Mouse (Mus musculus) midbrain, postnatal 0 days (tissue): ENCODE results near the gene Olfr1197. TPM values are rescaled to one million over a fixed set of nuclear protein-coding genes. Genes with fewer than 3 reads are reported as not detected.

ENCODE experiments used
- ATAC-seq: fragments of 200-750 bp; cut with Nextera tagmentation; 2 replicates; pipeline ENCODE4 v1.8.0; 2017; ENCODE audit warnings: moderate number of reproducible peaks, mild to moderate bottlenecking, moderate TSS enrichment, moderate library complexity; ENCODE audit not compliant: low FRiP score
- DNase-seq: peaks from one replicate; pipeline ENCODE4 v3.0.0-alpha.2; 2015; ENCODE audit warnings: low spot score
- H3K27ac ChIP-seq: fragments of 300-500 bp; sonication (generic); 2 replicates; pipeline ENCODE4 v1.5.1; 2014; ENCODE audit warnings: low read depth, mild to moderate bottlenecking, low read length, mixed read lengths
- H3K27me3 ChIP-seq: fragments of 300-500 bp; sonication (generic); 2 replicates; pipeline ENCODE4 v1.6.1; 2014; ENCODE audit warnings: low read length, control low read depth, mixed read lengths; ENCODE audit not compliant: insufficient read depth
- H3K36me3 ChIP-seq: fragments of 300-500 bp; sonication (generic); 2 replicates; pipeline ENCODE4 v1.6.1; 2014; ENCODE audit warnings: low read length, control low read depth, mixed read lengths; ENCODE audit not compliant: insufficient read depth
- H3K4me1 ChIP-seq: fragments of 300-500 bp; sonication (generic); 2 replicates; pipeline ENCODE4 v1.6.1; 2014; ENCODE audit warnings: mild to moderate bottlenecking, control low read depth, antibody characterized with exemption, low read length, mixed read lengths; ENCODE audit not compliant: insufficient read depth
- H3K4me2 ChIP-seq: fragments of 300-500 bp; sonication (generic); 2 replicates; pipeline ENCODE4 v1.6.1; 2014; ENCODE audit warnings: low read depth, mild to moderate bottlenecking, low read length, mixed read lengths; ENCODE audit not compliant: poor library complexity, severe bottlenecking
- H3K4me3 ChIP-seq: fragments of 300-500 bp; sonication (generic); 2 replicates; pipeline ENCODE4 v1.5.1; 2014; ENCODE audit warnings: low read depth, mild to moderate bottlenecking, low read length, moderate library complexity
- H3K9ac ChIP-seq: fragments of 300-500 bp; sonication (generic); replicated peaks from 2 replicates; pipeline ENCODE4 v1.6.1; 2014; ENCODE audit warnings: mild to moderate bottlenecking, low read length, moderate library complexity, mixed read lengths; ENCODE audit not compliant: poor library complexity, severe bottlenecking
- H3K9me3 ChIP-seq: fragments of 300-500 bp; sonication (generic); 2 replicates; pipeline ENCODE4 v1.6.1; 2016; ENCODE audit warnings: low read length, control low read depth
- CTCF ChIP-seq: IDR thresholded peaks from 2 replicates; pipeline ENCODE4 v1.5.1; 2016; ENCODE audit warnings: antibody characterized with exemption, mild to moderate bottlenecking
- polyA plus RNA-seq: library from polyadenylated mRNA; unstranded; fragments of >200 nt; fragmentation: Nextera tagmentation; extraction: Ambion mirVana; gene quantifications from 2 replicates; pipeline ENCODE4 v1.2.1, GENCODE M21; 2015
- total RNA-seq: library from RNA; depleted of rRNA; stranded (reverse); fragments of >200 nt; gene quantifications from 2 replicates; pipeline ENCODE4 v1.2.3, GENCODE M21; 2014; rRNA removed

Gene Olfr1197
- total and polyA plus RNA-seq, 2 experiments from 2014 or later, result not detected

DNA sequence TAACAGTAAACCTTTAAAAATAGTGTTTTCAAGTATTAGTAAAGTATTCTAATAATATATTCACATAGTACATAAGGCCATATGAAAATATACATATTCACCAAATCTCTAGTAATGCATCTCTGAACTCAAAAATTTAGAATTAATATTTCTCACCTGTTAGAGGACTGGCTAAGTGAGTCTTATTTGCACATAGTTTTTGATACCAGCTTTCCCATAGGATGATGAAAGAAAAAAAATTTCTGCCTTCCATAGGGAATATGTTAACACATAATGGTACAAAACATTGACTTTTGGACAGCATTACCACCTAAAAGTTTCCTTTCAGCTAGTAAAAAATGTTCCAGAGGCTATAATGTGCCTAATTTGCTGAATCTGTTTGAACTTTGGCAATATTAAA lies 43.1 kb downstream of the Olfr1197 start, which contains the start of gene Olfr1195:
TSS of gene Olfr1195 (minus strand) at position 101 of the 400 bp plus-strand sequence.
- H3K4me1 ChIP-seq, result no peaks in the 10 kb centered on the region
- ATAC-seq, result no peak
- H3K9ac ChIP-seq, result no peak within 1 kb of the TSS
- no peak for DNase-seq
- no peaks in the 10 kb centered on the region for H3K36me3 ChIP-seq
- H3K27me3 ChIP-seq, result no peaks in the 10 kb centered on the region
- no peaks in the 10 kb centered on the region for H3K9me3 ChIP-seq
- no peak within 1 kb of the TSS for H3K4me3 ChIP-seq
- no peak within 1 kb of the TSS for H3K27ac ChIP-seq
- H3K4me2 ChIP-seq, result no peak within 1 kb of the TSS
- no peak for TF ChIP-seq CTCF

Other genes starting within 250 kb of the Olfr1197 start
- not detected in 2 replicates for gene Olfr1184, start 248.8 kb downstream of the Olfr1197 start, total RNA-seq
- gene Olfr1184, start 248.8 kb downstream of the Olfr1197 start, polyA plus RNA-seq, result not detected in 2 replicates
- not detected in 2 replicates for gene Olfr1185-ps1, start 239.0 kb downstream of the Olfr1197 start, total RNA-seq
- not detected in 2 replicates for gene Olfr1185-ps1, start 239.0 kb downstream of the Olfr1197 start, polyA plus RNA-seq
- gene Olfr1186, start 213.8 kb downstream of the Olfr1197 start, total RNA-seq, result not detected in 2 replicates
- not detected in 2 replicates for gene Olfr1186, start 213.8 kb downstream of the Olfr1197 start, polyA plus RNA-seq
- not detected in 2 replicates for gene Olfr1188, start 175.4 kb downstream of the Olfr1197 start, total RNA-seq
- gene Olfr1188, start 175.4 kb downstream of the Olfr1197 start, polyA plus RNA-seq, result not detected in 2 replicates
- not detected in 2 replicates for gene Olfr1189, start 145.9 kb downstream of the Olfr1197 start, total RNA-seq
- gene Olfr1189, start 145.9 kb downstream of the Olfr1197 start, polyA plus RNA-seq, result not detected in 2 replicates
- gene Olfr1191-ps1, start 91.8 kb downstream of the Olfr1197 start, total RNA-seq, result 0.28 TPM in 1 of 2 replicates, not detected in the other
- gene Olfr1191-ps1, start 91.8 kb downstream of the Olfr1197 start, polyA plus RNA-seq, result not detected in 2 replicates
- gene Olfr1192-ps1, start 83.9 kb downstream of the Olfr1197 start, total RNA-seq, result not detected in 2 replicates
- gene Olfr1192-ps1, start 83.9 kb downstream of the Olfr1197 start, polyA plus RNA-seq, result not detected in 2 replicates
- not detected in 2 replicates for gene Olfr1193, start 56.7 kb downstream of the Olfr1197 start, total RNA-seq
- not detected in 2 replicates for gene Olfr1193, start 56.7 kb downstream of the Olfr1197 start, polyA plus RNA-seq
- gene Olfr1195, start 43.2 kb downstream of the Olfr1197 start, total RNA-seq, result not detected in 2 replicates
- not detected in 2 replicates for gene Olfr1195, start 43.2 kb downstream of the Olfr1197 start, polyA plus RNA-seq
- not detected in 2 replicates for gene Olfr1196, start 27.8 kb downstream of the Olfr1197 start, total RNA-seq
- gene Olfr1196, start 27.8 kb downstream of the Olfr1197 start, polyA plus RNA-seq, result not detected in 2 replicates
- gene Olfr1198, start 19.0 kb upstream of the Olfr1197 start, total RNA-seq, result not detected in 2 replicates
- gene Olfr1198, start 19.0 kb upstream of the Olfr1197 start, polyA plus RNA-seq, result not detected in 2 replicates
- not detected in 2 replicates for gene Olfr1199, start 28.1 kb upstream of the Olfr1197 start, total RNA-seq
- not detected in 2 replicates for gene Olfr1199, start 28.1 kb upstream of the Olfr1197 start, polyA plus RNA-seq
- not detected in 2 replicates for gene Olfr1200, start 38.1 kb upstream of the Olfr1197 start, total RNA-seq
- gene Olfr1200, start 38.1 kb upstream of the Olfr1197 start, polyA plus RNA-seq, result not detected in 2 replicates
- gene Olfr1201, start 60.7 kb upstream of the Olfr1197 start, total RNA-seq, result not detected in 2 replicates
- not detected in 2 replicates for gene Olfr1201, start 60.7 kb upstream of the Olfr1197 start, polyA plus RNA-seq
- not detected in 2 replicates for gene Olfr1202, start 82.1 kb upstream of the Olfr1197 start, total RNA-seq
- 0.04 TPM in 1 of 2 replicates, not detected in the other for gene Olfr1202, start 82.1 kb upstream of the Olfr1197 start, polyA plus RNA-seq
- not detected in 2 replicates for gene Olfr1205, start 97.4 kb upstream of the Olfr1197 start, total RNA-seq
- gene Olfr1205, start 97.4 kb upstream of the Olfr1197 start, polyA plus RNA-seq, result not detected in 2 replicates
- not detected in 2 replicates for gene Olfr1204, start 116.9 kb upstream of the Olfr1197 start, total RNA-seq
- not detected in 2 replicates for gene Olfr1204, start 116.9 kb upstream of the Olfr1197 start, polyA plus RNA-seq
- not detected in 2 replicates for gene Olfr1206, start 130.9 kb upstream of the Olfr1197 start, total RNA-seq
- gene Olfr1206, start 130.9 kb upstream of the Olfr1197 start, polyA plus RNA-seq, result not detected in 2 replicates
- not detected in 2 replicates for gene Olfr1208, start 169.9 kb upstream of the Olfr1197 start, total RNA-seq
- gene Olfr1208, start 169.9 kb upstream of the Olfr1197 start, polyA plus RNA-seq, result not detected in 2 replicates
- gene Olfr1209, start 182.8 kb upstream of the Olfr1197 start, total RNA-seq, result not detected in 2 replicates
- not detected in 2 replicates for gene Olfr1209, start 182.8 kb upstream of the Olfr1197 start, polyA plus RNA-seq
- gene Olfr1211, start 205.7 kb upstream of the Olfr1197 start, total RNA-seq, result not detected in 2 replicates
- not detected in 2 replicates for gene Olfr1211, start 205.7 kb upstream of the Olfr1197 start, polyA plus RNA-seq
- not detected in 2 replicates for gene Olfr1212, start 221.6 kb upstream of the Olfr1197 start, total RNA-seq
- not detected in 2 replicates for gene Olfr1212, start 221.6 kb upstream of the Olfr1197 start, polyA plus RNA-seq
- not detected in 2 replicates for gene Gm13762, start 247.9 kb upstream of the Olfr1197 start, total RNA-seq
- gene Gm13762, start 247.9 kb upstream of the Olfr1197 start, polyA plus RNA-seq, result not detected in 2 replicates